Mouse (Mus musculus): ENCODE measurements around the gene Eci3. TPM values are rescaled to one million over a fixed set of nuclear protein-coding genes. Genes with fewer than 3 reads are reported as not detected.
"Not testable (repeated sequence)": the region's sequence is repeated elsewhere in the genome, so short reads cannot be mapped to it uniquely, and the experiment has no call there.

Eci3 gene
- polyA plus RNA-seq, 1 experiment = not detected

- H3K36me3 ChIP-seq (ENCODE audit: control insufficient read depth, insufficient read depth) = peaks cover 21% of the 10 kb centered on the region
- TF ChIP-seq CEBPB (IDR thresholded peaks at IDR 0.05; ENCODE audit: low read depth) (no peak), CTCF (IDR thresholded peaks at IDR 0.05; ENCODE audit: control insufficient read depth, insufficient read depth, insufficient read length) (no peak), FOSL1 (IDR thresholded peaks at IDR 0.05; ENCODE audit: insufficient read depth, low read length, poor library complexity, severe bottlenecking) (no peak), MAX (IDR thresholded peaks at IDR 0.05) (no peak), MYOD1 (IDR thresholded peaks at IDR 0.05; ENCODE audit: control insufficient read depth, insufficient read length, low read depth) (no peak), USF1 (IDR thresholded peaks at IDR 0.05; ENCODE audit: low read depth) (no peak), MYOG (IDR thresholded peaks at IDR 0.05; ENCODE audit: control insufficient read depth, extremely low read depth, insufficient read length) (no peak)
- no peaks in the 10 kb centered on the region for H3K79me2 ChIP-seq (ENCODE audit: control insufficient read depth, insufficient read depth)
- H3K27me3 ChIP-seq (ENCODE audit: control insufficient read depth, insufficient read depth, insufficient read length) = no peaks in the 10 kb centered on the region
- no peak overlapping the region for H3K4me3 ChIP-seq (ENCODE audit: insufficient read depth, poor library complexity, severe bottlenecking)
- no peak overlapping the region for H3ac ChIP-seq (ENCODE audit: control insufficient read depth, insufficient read length, low read depth)
- H3K79me3 ChIP-seq (ENCODE audit: low read depth) = no peaks in the 10 kb centered on the region
Measured at GRCm38 (mm10) chr13:34991581-34992273, 28.1 kb upstream of the Eci3 start.

GRCm38 (mm10) chr13:34983479-34983878, 19.9 kb upstream of the Eci3 start:
- not testable (repeated sequence) for H3K27me3 ChIP-seq (ENCODE audit: control insufficient read depth, insufficient read depth, insufficient read length); H3K79me2 ChIP-seq (ENCODE audit: control insufficient read depth, insufficient read depth); H3K79me3 ChIP-seq (ENCODE audit: low read depth); H3K4me3 ChIP-seq (ENCODE audit: insufficient read depth, poor library complexity, severe bottlenecking); H3ac ChIP-seq (ENCODE audit: control insufficient read depth, insufficient read length, low read depth)
- peaks cover 17% of the 10 kb centered on the region for H3K36me3 ChIP-seq (ENCODE audit: control insufficient read depth, insufficient read depth)

- H3K79me3 ChIP-seq (ENCODE audit: low read depth); H3K27me3 ChIP-seq (ENCODE audit: control insufficient read depth, insufficient read depth, insufficient read length); H3K4me3 ChIP-seq (ENCODE audit: insufficient read depth, poor library complexity, severe bottlenecking); H3K79me2 ChIP-seq (ENCODE audit: control insufficient read depth, insufficient read depth); H3ac ChIP-seq (ENCODE audit: control insufficient read depth, insufficient read length, low read depth): not testable (repeated sequence)
- peaks cover 22% of the 10 kb centered on the region for H3K36me3 ChIP-seq (ENCODE audit: control insufficient read depth, insufficient read depth)
Measured at GRCm38 (mm10) chr13:34978635-34979034, 15.0 kb upstream of the Eci3 start.

- H3K36me3 ChIP-seq (ENCODE audit: control insufficient read depth, insufficient read depth) = peaks cover 22% of the 10 kb centered on the region
- H3K79me2 ChIP-seq (ENCODE audit: control insufficient read depth, insufficient read depth) = no peaks in the 10 kb centered on the region
- TF ChIP-seq MAX (IDR thresholded peaks at IDR 0.05) (no peak), USF1 (IDR thresholded peaks at IDR 0.05; ENCODE audit: low read depth) (no peak), CTCF (IDR thresholded peaks at IDR 0.05; ENCODE audit: control insufficient read depth, insufficient read depth, insufficient read length) (no peak), CEBPB (IDR thresholded peaks at IDR 0.05; ENCODE audit: low read depth) (no peak), MYOD1 (IDR thresholded peaks at IDR 0.05; ENCODE audit: control insufficient read depth, insufficient read length, low read depth) (no peak), MYOG (IDR thresholded peaks at IDR 0.05; ENCODE audit: control insufficient read depth, extremely low read depth, insufficient read length) (no peak), FOSL1 (IDR thresholded peaks at IDR 0.05; ENCODE audit: insufficient read depth, low read length, poor library complexity, severe bottlenecking) (no peak)
- H3K79me3 ChIP-seq (ENCODE audit: low read depth) = no peaks in the 10 kb centered on the region
- no peaks in the 10 kb centered on the region for H3K27me3 ChIP-seq (ENCODE audit: control insufficient read depth, insufficient read depth, insufficient read length)
- no peak overlapping the region for H3ac ChIP-seq (ENCODE audit: control insufficient read depth, insufficient read length, low read depth)
- H3K4me3 ChIP-seq (ENCODE audit: insufficient read depth, poor library complexity, severe bottlenecking) = no peak overlapping the region
Measured at GRCm38 (mm10) chr13:34977410-34977809, 13.8 kb upstream of the Eci3 start.

GRCm38 (mm10) chr13:34976116-34976515, 12.5 kb upstream of the Eci3 start:
- Histone ChIP-seq H3K79me3 (ENCODE audit: low read depth) (no peaks in the 10 kb centered on the region), H3ac (ENCODE audit: control insufficient read depth, insufficient read length, low read depth) (no peak overlapping the region), H3K36me3 (ENCODE audit: control insufficient read depth, insufficient read depth) (peaks cover 22% of the 10 kb centered on the region), H3K4me3 (ENCODE audit: insufficient read depth, poor library complexity, severe bottlenecking) (no peak overlapping the region), H3K27me3 (ENCODE audit: control insufficient read depth, insufficient read depth, insufficient read length) (no peaks in the 10 kb centered on the region), H3K79me2 (ENCODE audit: control insufficient read depth, insufficient read depth) (no peaks in the 10 kb centered on the region)
- TF ChIP-seq CTCF (IDR thresholded peaks at IDR 0.05; ENCODE audit: control insufficient read depth, insufficient read depth, insufficient read length) (no peak), FOSL1 (IDR thresholded peaks at IDR 0.05; ENCODE audit: insufficient read depth, low read length, poor library complexity, severe bottlenecking) (no peak), CEBPB (IDR thresholded peaks at IDR 0.05; ENCODE audit: low read depth) (no peak), MAX (IDR thresholded peaks at IDR 0.05) (no peak), MYOD1 (IDR thresholded peaks at IDR 0.05; ENCODE audit: control insufficient read depth, insufficient read length, low read depth) (no peak), MYOG (IDR thresholded peaks at IDR 0.05; ENCODE audit: control insufficient read depth, extremely low read depth, insufficient read length) (no peak), USF1 (IDR thresholded peaks at IDR 0.05; ENCODE audit: low read depth) (no peak)

- H3K79me2 ChIP-seq (ENCODE audit: control insufficient read depth, insufficient read depth) = no peaks in the 10 kb centered on the region
- peaks cover 15% of the 10 kb centered on the region for H3K36me3 ChIP-seq (ENCODE audit: control insufficient read depth, insufficient read depth)
- TF ChIP-seq USF1 (IDR thresholded peaks at IDR 0.05; ENCODE audit: low read depth) (no peak), MYOG (IDR thresholded peaks at IDR 0.05; ENCODE audit: control insufficient read depth, extremely low read depth, insufficient read length) (no peak), MAX (IDR thresholded peaks at IDR 0.05) (no peak)
- H3K4me3 ChIP-seq (ENCODE audit: insufficient read depth, poor library complexity, severe bottlenecking) = no peak overlapping the region
- H3K27me3 ChIP-seq (ENCODE audit: control insufficient read depth, insufficient read depth, insufficient read length) = peaks cover 4% of the 10 kb centered on the region
- H3ac ChIP-seq (ENCODE audit: control insufficient read depth, insufficient read length, low read depth) = no peak overlapping the region
- no peaks in the 10 kb centered on the region for H3K79me3 ChIP-seq (ENCODE audit: low read depth)
Measured at GRCm38 (mm10) chr13:34973770-34974169, 10.2 kb upstream of the Eci3 start.
